Mouse (Mus musculus): Measurements from ENCODE around the gene Slc4a1. TPM values are rescaled to one million over a fixed set of nuclear protein-coding genes. Genes with fewer than 3 reads are reported as not detected.
"Not testable (repeated sequence)": the region's sequence is repeated elsewhere in the genome, so short reads cannot be mapped to it uniquely, and the experiment has no call there.

Gene Slc4a1
- polyA plus RNA-seq, 1 experiment from 2014 or later: 6.9 TPM

DNA sequence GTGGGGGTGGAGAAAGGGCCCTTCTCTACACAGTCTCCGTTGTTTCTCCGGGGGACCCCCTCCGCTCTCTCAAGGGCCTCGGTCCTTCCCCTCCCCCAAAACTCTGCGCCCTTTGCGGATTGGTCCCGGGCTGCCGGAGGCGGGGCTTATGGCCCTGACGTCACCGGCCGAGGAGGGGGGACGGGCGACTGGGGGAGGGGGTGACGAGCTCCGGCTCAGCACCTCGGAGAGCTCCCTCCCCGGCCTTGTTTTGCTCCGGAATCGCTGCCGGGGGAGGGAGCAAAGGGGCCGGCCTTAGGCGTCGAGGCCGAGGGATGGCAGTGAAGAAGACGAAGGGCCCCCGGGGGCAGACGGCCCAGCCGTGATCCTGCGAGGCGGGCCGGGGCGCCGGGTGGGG lies 27.2 kb upstream of the Slc4a1 start, which contains the start of gene Rundc3a:
Gene Rundc3a (plus strand): TSS at position 166 of the 397 bp plus-strand sequence.
- DNase-seq (peak; percentile 91), ATAC-seq (ENCODE audit: insufficient read depth) (peak; percentile 75)
- no peak within 1 kb of the TSS for H3K9ac ChIP-seq
- H3K4me1 ChIP-seq (ENCODE audit: insufficient read depth): peaks cover 11% of the 10 kb centered on the region
- no peak for TF ChIP-seq CTCF (IDR thresholded peaks at IDR 0.05; ENCODE audit: low read depth)
- H3K9me3 ChIP-seq (ENCODE audit: low read depth, low read length): no peaks in the 10 kb centered on the region
- H3K4me2 ChIP-seq: peak within 1 kb of the TSS; percentile 80
- H3K4me3 ChIP-seq (ENCODE audit: low read depth, low read length): peak within 1 kb of the TSS; percentile 34
- peaks cover 12% of the 10 kb centered on the region for H3K27me3 ChIP-seq (ENCODE audit: insufficient read depth, low read length)
- under 1% methylated on average over 33 of the region's 34 CpGs for WGBS
- no peak within 1 kb of the TSS for H3K27ac ChIP-seq (ENCODE audit: low read depth)
- H3K36me3 ChIP-seq (ENCODE audit: insufficient read depth): no peaks in the 10 kb centered on the region

DNA sequence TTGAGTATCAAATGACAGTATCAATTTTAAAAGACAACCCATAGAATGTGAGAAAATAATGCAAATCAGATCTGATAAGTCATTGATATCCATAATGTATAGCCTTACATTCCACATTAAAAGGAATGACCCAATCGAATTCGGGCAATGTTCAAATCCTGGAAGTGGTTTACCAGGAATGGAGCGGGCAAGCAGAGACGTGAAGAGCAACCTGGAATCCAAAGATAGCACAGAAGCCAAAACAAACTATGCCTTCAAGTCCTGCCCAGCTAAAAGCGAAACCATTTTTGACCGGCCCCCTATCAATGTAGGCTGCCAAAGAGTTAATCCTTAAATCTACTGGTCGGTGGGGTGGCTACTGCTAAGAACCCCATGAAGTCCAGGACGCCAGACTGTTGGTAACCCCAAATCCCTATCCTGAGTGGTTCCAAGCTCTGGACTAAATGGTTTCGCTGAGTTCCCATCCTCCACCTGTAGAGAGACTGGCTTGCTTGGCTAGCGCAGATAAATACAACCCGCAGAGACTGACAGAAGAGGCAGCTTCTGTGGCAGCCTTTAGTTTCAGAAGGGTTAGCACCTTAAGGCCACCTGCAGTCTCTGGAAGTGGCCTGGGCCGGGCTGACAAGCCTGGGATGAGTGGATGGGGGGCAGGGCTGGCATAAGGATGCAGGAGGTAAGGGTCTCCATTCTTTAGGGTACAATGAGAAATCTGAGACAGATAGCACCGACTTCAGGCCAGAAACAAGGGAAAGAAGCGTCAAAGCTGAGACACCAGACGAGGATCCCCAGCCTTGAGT lies 26.6 kb upstream of the Slc4a1 start:
- H3K9me3 ChIP-seq (ENCODE audit: low read depth, low read length): no peaks in the 10 kb centered on the region
- no peak for TF ChIP-seq CTCF (IDR thresholded peaks at IDR 0.05; ENCODE audit: low read depth)
- no peaks in the 10 kb centered on the region for H3K36me3 ChIP-seq (ENCODE audit: insufficient read depth)
- peak overlapping the region; percentile 34 for H3K4me3 ChIP-seq (ENCODE audit: low read depth, low read length)
- H3K9ac ChIP-seq: no peak overlapping the region
- ATAC-seq (ENCODE audit: insufficient read depth) (no peak; the same call in 1 of the 2 replicates), DNase-seq (no peak)
- H3K27me3 ChIP-seq (ENCODE audit: insufficient read depth, low read length): peaks cover 7% of the 10 kb centered on the region; the same call in 1 of the 2 replicates
- 19% methylated on average over 15 of the region's 15 CpGs for WGBS
- no peak overlapping the region for H3K27ac ChIP-seq (ENCODE audit: low read depth)
- peaks cover 11% of the 10 kb centered on the region for H3K4me1 ChIP-seq (ENCODE audit: insufficient read depth)
- peak overlapping the region; percentile 80 for H3K4me2 ChIP-seq

DNA sequence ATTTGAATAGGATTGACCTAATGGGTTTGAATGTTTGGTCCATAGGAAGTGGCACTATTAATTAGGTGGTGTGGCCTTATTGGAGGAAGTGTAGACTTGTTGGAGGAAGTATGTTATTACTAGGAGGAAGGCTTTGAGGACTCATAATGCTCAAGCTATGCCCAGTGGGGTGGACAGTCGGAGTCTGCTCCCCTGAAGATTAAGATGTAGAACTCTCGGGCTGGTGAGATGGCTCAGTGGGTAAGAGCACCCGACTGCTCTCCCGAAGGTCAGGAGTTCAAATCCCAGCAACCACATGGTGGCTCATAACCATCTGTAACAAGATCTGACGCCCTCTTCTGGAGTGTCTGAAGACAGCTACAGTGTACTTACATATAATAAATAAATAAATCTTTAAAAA lies 23.4 kb upstream of the Slc4a1 start:
- ATAC-seq (ENCODE audit: insufficient read depth): not testable (repeated sequence)
- WGBS: 75% methylated on average over 4 of the region's 5 CpGs

DNA sequence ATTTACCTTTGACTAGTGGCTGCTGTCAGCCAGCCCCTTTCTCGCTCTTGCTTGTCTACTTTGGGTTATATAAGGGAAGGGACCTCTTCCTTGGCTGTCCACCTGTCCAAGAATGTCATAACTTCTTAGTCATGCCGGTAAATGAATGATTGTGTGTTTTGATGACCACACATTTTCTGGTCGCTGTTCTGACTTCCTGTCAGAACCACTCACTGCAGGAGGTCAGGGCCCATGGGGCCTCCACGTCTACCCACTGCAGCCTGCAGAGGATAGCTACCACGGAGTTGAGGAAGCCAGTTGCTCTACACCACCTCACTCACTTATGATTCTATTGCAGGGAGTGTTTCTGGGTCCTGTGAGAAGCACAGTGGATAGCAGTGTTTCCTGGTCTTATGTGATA lies 20.1 kb upstream of the Slc4a1 start:
- H3K27me3 ChIP-seq (ENCODE audit: insufficient read depth, low read length): no peaks in the 10 kb centered on the region
- H3K4me2 ChIP-seq: no peak overlapping the region
- ATAC-seq (ENCODE audit: insufficient read depth): no peak
- H3K4me3 ChIP-seq (ENCODE audit: low read depth, low read length): no peak overlapping the region
- H3K27ac ChIP-seq (ENCODE audit: low read depth): no peak overlapping the region
- DNase-seq: no peak
- no peak for TF ChIP-seq CTCF (IDR thresholded peaks at IDR 0.05; ENCODE audit: low read depth)
- no peaks in the 10 kb centered on the region for H3K9me3 ChIP-seq (ENCODE audit: low read depth, low read length)
- WGBS: 48% methylated on average over 5 of the region's 5 CpGs
- no peak overlapping the region for H3K9ac ChIP-seq
- no peaks in the 10 kb centered on the region for H3K4me1 ChIP-seq (ENCODE audit: insufficient read depth)
- H3K36me3 ChIP-seq (ENCODE audit: insufficient read depth): no peaks in the 10 kb centered on the region

More for the DNA sequence above, 23.4 kb upstream of the Slc4a1 start:
- peaks cover 11% of the 10 kb centered on the region for H3K4me1 ChIP-seq (ENCODE audit: insufficient read depth)
- not testable (repeated sequence) for H3K4me3 ChIP-seq (ENCODE audit: low read depth, low read length); DNase-seq; H3K4me2 ChIP-seq; H3K9ac ChIP-seq; H3K27me3 ChIP-seq (ENCODE audit: insufficient read depth, low read length); H3K36me3 ChIP-seq (ENCODE audit: insufficient read depth); H3K27ac ChIP-seq (ENCODE audit: low read depth); H3K9me3 ChIP-seq (ENCODE audit: low read depth, low read length)

DNA sequence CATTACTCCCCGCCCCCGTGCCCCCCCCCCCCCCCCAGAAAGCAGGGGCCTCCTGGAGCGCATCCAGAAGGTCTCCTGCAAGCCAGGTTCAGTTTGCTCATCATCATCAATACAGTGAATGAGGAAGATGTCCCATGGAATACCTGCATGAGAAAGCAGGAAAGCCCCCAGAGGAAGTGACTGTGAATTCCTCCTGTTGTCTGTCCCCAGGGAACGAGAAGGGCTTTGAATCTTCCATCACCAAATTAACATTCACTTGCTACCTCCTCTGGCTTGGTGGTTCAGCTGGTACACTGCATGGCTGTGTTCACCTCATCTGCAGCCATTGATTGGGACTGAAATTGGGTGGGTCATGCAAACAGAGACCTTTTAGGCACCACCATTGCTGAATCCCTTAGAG lies 19.1 kb upstream of the Slc4a1 start:
- Histone ChIP-seq H3K27me3 (ENCODE audit: insufficient read depth, low read length) (no peaks in the 10 kb centered on the region), H3K4me3 (ENCODE audit: low read depth, low read length) (no peak overlapping the region), H3K9ac (no peak overlapping the region), H3K4me1 (ENCODE audit: insufficient read depth) (no peaks in the 10 kb centered on the region), H3K9me3 (ENCODE audit: low read depth, low read length) (no peaks in the 10 kb centered on the region), H3K36me3 (ENCODE audit: insufficient read depth) (no peaks in the 10 kb centered on the region), H3K4me2 (no peak overlapping the region), H3K27ac (ENCODE audit: low read depth) (no peak overlapping the region)
- 38% methylated on average over 4 of the region's 4 CpGs for WGBS
- no peak for DNase-seq
- ATAC-seq (ENCODE audit: insufficient read depth): no peak
- TF ChIP-seq CTCF (IDR thresholded peaks at IDR 0.05; ENCODE audit: low read depth): no peak

DNA sequence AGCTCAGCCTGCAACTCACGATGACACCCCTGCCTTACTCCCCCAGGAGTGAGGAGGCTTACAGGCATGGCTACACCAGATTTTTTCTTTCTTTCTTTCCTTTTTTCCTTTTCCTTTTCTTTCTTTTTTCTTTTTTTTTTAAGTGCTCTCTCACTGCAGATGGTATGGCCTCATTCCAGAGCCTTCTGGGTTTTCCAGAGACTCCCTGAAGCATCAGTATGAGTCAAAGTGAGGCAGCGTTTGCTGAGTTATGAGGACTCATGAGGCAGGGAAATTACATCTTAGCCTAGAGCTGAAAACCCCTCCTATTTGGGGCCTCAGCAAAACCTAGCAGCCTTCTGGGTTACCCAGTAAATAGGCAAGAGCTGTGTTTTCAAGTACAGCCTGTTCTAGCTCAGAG lies 18.4 kb upstream of the Slc4a1 start:
- no peak overlapping the region for H3K9ac ChIP-seq
- 63% methylated on average over 2 of the region's 2 CpGs for WGBS
- no peak for DNase-seq

DNA sequence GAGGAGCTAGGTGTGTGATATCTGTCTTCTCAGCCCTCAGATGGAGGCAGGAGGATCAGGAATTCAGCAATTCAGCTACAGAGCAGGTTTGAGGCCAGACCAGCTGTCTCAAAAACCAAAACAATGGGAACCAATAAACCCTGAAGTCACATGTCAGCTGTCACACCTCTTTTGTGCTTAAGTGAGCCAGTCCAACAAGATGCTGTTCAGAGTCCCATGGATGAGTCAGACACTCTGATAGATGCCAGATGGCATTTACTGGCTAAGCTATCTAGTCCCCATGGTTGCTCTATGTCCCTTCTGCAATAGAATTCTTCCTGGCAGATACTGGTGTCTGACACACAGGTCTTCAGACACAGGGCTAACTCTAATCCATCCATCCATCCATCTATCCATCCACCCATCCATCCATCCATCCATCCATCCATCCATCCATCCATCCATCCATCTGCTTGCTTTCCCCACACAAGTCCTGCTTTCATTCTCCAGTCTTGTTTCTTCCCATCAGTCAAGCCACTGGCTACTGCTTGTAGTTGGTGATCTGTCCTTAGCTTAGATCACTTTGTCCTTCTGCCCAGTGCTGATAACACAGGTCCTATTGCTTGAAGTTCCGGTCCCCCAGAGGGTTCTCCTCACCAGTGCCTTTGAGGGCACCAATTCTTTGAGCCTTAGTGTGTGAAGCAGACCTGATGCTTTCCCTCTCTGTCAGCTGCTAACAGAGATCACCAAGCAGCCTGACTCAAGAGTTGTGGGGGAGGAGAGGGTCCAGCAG lies 17.5 kb upstream of the Slc4a1 start:
- 73% methylated on average over 1 of the region's 1 CpGs for WGBS
- no peaks in the 10 kb centered on the region for H3K27me3 ChIP-seq (ENCODE audit: insufficient read depth, low read length)
- no peaks in the 10 kb centered on the region for H3K36me3 ChIP-seq (ENCODE audit: insufficient read depth)
- no peak overlapping the region for H3K9ac ChIP-seq
- ATAC-seq (ENCODE audit: insufficient read depth) (no peak), DNase-seq (no peak)
- TF ChIP-seq CTCF (IDR thresholded peaks at IDR 0.05; ENCODE audit: low read depth): no peak
- H3K4me3 ChIP-seq (ENCODE audit: low read depth, low read length): no peak overlapping the region
- H3K27ac ChIP-seq (ENCODE audit: low read depth): no peak overlapping the region
- H3K4me2 ChIP-seq: no peak overlapping the region
- no peaks in the 10 kb centered on the region for H3K9me3 ChIP-seq (ENCODE audit: low read depth, low read length)
- no peaks in the 10 kb centered on the region for H3K4me1 ChIP-seq (ENCODE audit: insufficient read depth)

More for the DNA sequence above, 18.4 kb upstream of the Slc4a1 start:
- H3K27ac ChIP-seq (ENCODE audit: low read depth): no peak overlapping the region
- no peaks in the 10 kb centered on the region for H3K9me3 ChIP-seq (ENCODE audit: low read depth, low read length)
- H3K27me3 ChIP-seq (ENCODE audit: insufficient read depth, low read length): no peaks in the 10 kb centered on the region
- H3K4me2 ChIP-seq: no peak overlapping the region
- no peak for ATAC-seq (ENCODE audit: insufficient read depth)
- no peaks in the 10 kb centered on the region for H3K4me1 ChIP-seq (ENCODE audit: insufficient read depth)
- H3K4me3 ChIP-seq (ENCODE audit: low read depth, low read length): no peak overlapping the region
- TF ChIP-seq CTCF (IDR thresholded peaks at IDR 0.05; ENCODE audit: low read depth): no peak
- H3K36me3 ChIP-seq (ENCODE audit: insufficient read depth): no peaks in the 10 kb centered on the region

All from lung, embryonic 14.5 days (tissue).